Mouse (Mus musculus) liver, postnatal 0 days (tissue): Measurements from ENCODE around the gene St3gal5.

Experiments
- CTCF ChIP-seq: sonication (generic); IDR thresholded peaks from 2 replicates; pipeline ENCODE4 v1.5.1; 2016; ENCODE audit warnings: antibody characterized with exemption, low read depth
- EP300 ChIP-seq: IDR thresholded peaks from 2 replicates; pipeline ENCODE4 v1.6.1; 2016; ENCODE audit warnings: antibody characterized with exemption, low read depth, mild to moderate bottlenecking

GRCm38 (mm10) chr6:72097181-72097995 lies at the start of gene St3gal5:
- TF ChIP-seq CTCF: peak; percentile 49
- peak; percentile 45; the same call in 1 of the 2 replicates for TF ChIP-seq EP300
